Mouse (Mus musculus) induced T-regulatory cell, adult 2 months (primary cell): ENCODE results near the gene Gm45844.
A peak's percentile ranks its signal among the peaks of the same experiment; 100 is the strongest.
"Not testable (repeated sequence)": the region's sequence is repeated elsewhere in the genome, so short reads cannot be mapped to it uniquely, and the experiment has no call there.

ENCODE experiments used
- DNase-seq: peaks from one replicate; pipeline ENCODE4 v3.0.0-alpha.2; 2012; ENCODE audit warnings: low read depth

Gm45844 gene

DNA sequence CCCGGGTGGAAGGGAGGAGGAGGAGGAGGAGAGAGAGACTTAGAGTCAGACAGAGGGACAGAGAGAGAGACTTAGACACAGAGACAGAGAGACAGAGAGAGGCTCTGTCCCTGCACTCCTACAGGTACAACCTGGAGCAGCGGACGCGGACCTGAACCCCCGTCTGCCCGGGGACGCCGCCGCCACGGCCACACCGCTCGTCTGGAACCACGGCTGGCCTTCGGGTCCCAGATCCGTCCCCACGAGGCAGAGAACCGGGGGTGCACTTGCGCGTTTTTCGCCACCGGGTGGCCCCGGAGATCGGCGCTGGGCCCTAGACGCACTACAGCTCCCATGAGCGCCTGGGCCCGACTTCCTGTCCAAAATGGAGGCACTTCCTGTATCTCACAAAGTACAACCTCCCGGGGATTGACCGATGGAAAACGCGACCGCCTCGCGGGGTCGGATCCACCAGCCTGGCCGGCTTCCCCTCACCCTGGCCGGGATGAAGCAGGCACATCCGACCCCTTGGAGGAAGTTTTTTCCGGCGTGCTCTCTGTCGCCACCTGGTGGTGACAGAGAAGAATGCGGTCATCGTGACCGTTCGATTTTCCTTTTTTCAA, at the start of gene Gm45844:
Gene Gm45844 (minus strand): TSS at position 324 of the 602 bp plus-strand sequence.
- DNase-seq, result peak; percentile 81

DNA sequence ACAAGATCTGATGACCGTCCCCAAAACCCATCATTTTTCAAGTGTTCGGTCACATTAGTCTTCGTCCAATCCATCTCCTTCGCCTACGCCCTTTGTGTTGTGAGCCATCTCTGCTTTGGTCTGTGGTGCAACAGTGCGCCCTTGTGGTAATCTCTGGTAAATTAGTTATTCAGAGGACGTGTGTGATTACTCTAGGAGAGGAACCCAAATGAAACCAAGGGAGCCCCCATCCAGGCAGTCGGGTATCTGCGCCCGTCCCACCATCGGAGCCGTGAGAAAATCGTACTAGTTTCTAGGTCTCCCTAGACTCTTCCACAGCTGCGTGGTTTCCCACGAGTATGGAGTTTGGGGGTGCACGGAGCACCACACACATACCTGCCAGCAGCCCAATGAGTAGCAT, 17.5 kb upstream of the Gm45844 start:
- peak; percentile 72 for DNase-seq

DNA sequence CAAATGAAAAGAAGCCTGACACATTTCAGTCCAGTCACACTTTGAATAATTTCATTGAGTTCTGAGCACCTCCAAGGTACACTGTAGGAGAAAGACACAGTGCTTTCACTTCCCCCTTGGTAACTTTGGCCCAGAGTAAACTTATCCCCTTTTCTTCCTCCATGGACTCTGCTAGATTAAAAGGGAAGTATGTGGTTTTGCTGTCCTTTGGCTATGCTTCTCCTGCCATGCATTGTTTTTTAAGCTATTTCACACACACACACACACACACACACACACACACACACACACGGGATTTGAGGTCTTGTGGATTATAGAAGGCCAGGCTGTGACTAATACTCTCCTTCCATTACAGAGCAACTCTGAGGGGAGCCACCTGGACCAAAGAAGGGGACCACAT, 3.3 kb upstream of the Gm45844 start:
- DNase-seq, result no peak

DNA sequence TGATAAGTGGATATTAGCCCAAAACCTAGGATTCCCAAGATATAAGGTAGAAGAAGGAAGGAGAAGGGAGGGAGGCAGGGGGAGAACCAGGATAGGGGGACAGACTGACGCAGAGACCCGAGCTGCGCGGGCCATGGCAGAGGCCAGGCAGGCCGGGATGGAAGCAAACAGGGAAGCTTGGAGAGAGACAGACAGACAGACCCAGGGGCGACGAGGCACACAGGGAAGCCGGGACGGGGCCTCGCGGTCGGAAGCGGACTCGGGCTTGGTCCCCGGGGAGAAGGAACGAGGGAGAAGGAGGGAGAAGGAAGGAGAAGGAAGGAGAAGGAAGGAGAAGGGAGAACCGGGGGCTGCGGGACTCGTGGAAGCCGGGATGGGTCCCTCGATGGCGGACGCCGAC, 533 bp downstream of the Gm45844 start:
- DNase-seq, result peak; percentile 35

DNA sequence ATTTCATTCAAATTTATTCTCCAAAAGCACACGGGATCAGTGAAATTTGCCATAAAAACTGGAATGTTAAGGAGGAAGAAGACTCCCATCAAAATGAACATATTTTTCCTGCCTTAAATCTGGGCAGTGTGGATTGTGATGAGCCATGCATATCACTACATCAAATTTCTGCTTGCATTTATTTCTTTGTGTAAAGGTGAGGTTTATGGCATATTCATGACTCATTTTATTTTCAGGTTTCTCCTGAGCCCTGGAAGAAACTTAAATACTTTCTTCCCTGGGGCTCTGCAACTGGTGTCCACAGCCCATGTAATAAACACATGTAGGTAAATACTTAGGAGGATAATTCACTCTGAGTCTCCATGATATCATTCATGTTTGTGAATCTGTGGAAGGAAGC, 30.9 kb downstream of the Gm45844 start, which contains the start of gene Vmn2r29:
Gene Vmn2r29 (minus strand): TSS at position 101 of the 400 bp plus-strand sequence.
- not testable (repeated sequence) for DNase-seq

DNA sequence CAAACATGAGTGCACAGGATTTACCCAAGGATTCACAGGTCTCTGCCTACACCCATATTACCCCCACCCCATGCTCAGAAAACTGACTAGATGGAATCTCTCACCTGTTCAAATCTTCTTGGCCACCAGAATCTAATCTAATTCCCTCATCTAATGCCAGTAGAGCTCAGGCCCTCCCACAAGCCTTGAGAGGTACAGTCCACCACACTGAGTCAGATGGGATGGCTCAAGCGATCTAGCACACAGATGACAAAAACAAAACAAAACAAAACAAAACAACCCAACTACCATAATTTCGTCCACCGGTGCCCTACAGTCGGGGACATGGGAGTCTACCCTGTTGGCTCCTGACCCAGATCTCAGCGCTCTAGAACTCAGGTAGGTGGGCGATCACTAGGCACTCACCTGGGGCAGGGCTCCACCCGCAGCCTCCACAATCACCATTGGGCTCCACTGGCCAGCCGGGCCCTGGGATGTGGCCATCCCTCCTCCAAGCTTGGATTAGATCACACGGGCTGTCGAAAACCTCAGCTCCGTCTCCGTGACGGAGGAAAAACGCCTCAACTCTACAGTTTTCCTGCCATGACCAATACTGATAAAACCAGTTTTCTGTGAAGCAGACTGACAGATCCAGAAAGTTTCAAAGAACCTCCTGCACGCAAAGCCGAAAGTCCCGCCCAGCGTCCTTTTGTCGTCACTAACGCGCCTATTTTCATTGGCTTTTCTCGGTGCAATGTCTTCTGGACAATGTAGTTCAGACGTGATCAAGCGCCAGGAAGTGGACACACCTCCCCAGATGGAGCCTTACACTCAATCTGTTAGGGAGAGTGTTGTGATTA, 68.6 kb downstream of the Gm45844 start, which contains the start of gene Zfp772:
Gene Zfp772 (minus strand): TSS at position 686 of the 839 bp plus-strand sequence.
- peak; percentile 59 for DNase-seq

DNA sequence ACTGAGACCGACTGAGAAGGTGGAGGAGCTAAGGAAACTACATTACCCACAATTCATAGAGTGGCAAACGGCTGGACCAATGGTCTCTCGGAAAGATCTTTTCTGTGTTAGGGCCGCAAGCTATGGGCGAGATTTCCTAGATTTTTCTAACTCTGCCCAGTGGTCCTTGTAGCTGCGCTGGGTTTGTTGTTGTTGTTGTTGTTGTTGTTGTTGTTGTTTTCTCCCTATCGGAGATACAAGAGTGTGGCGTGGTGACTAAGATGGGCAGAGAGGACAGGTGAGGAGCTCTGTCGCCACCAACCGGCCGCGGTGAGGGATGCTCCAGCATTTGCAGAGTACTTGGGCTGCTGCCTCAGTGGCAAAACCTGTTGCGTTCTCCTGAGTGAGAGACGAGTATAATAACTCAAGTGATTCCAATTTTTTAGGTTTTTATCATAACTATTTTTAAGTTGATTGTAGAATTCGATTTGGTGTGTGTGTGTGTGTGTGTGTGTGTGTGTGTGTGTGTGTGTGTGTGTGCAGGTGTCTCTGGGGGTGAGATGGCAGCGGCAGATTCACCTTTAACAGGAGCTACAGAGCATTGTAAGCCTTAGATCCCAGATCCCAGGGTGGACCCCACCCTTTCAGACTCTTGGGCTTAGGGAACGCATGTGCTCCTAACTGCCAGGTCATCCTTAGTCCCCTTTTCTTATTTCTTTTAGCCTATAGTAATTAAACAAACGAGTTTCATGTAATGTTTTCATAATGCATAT, 89.7 kb downstream of the Gm45844 start:
- peak; percentile 79 for DNase-seq

DNA sequence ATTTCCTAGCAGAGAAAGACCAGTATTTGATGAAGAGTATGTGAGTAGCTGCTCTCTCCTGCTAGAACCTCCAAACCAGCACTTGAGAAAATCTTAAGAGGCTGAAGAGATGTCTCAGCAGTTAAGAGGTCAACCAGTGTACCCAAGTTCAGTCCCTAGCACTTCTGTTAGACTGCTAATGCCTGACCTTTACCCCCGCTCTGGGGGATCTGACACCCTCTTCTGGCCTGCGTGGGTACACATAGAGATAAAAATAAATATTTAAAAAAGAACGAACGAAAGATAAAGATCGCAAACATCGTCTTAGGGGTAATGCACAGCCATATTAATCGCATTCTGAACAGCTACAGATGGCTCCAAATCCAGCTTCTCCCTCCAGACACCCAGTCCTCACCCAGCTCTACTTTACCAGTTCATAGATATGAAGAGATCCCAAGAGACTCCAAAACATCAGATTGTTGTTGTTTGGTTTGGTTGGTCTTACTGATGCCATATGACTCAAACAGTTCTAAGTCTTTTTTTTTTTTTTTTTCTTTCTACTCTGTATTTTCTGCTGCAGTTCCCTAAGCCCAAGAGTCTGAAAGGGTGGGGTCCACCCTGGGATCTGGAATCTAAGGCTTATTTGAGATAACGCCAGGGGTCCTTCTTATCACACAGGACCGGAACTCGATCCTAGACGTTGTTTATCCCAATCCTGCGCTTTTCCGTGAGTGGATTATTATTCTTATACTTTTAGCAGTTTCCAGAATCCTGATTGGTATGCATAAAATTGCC, 90.5 kb downstream of the Gm45844 start:
- DNase-seq, result peak; percentile 5

DNA sequence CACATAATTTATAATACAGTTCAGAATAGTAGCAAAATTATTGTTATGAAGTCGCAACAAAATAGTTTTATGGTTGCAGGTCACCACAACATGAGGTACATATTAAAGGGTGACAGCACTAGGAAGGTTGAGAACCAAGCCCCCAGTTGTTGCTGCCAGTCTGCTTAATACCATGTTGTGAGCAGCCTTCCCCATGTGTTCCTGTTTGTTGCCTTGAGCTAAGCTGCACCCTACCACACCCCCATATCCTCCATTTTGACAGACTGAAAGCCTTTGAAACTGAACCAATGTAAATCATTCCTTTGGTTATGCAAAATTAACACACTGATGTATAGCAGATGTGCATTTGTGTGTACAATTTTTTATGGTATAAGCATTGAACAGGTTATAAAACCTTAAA, 92.2 kb downstream of the Gm45844 start:
- DNase-seq, result no peak

DNA sequence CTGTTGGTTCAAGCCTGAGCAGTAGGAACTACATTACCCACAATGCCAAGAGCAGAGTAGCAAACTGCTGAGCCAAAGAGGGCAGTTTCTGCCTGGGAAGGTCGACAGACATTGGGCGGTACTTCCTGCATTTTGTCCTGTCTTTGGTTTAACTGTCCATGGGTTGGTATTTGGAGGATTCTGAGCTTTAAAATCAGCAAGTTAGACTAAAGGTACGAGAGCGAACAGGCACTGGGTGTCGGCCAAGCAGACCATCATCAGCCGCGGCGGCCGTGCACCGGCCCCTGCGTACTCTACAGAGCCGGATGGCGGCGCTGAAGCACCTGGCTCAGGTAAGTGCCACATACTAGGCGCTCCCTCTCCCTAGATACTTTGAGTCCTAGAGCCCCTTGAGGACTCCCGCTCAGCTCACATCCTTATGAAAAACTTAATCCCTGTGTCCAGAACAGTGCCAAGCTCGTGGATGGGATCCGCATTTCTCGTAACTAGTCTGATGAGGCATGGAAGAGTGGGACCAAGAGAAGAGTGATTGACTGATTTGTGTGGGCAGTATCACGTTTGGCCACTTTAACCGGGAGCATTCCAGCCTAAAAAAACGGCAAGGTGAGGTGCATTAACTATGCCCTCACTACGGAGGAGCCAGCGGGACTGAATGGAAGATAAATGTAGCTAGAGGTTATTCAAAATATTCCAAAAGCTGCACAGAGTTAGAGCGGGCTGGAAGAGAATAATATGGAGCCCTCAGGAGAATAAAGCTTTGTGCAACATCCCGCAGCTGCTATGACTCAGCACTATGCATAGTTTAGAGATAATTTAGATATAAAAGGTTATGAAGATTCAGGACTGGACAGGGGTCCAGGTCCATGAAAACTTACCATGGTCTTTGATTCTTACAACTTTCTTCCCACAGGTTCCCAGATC, 106.6 kb downstream of the Gm45844 start, which contains the start of gene Zfp418:
Gene Zfp418 (plus strand): TSS at position 104 of the 921 bp plus-strand sequence.
- DNase-seq, result peak; percentile 67
